Mouse (Mus musculus): ENCODE measurements around the gene Catsperz.
A peak's percentile ranks its signal among the peaks of the same experiment; 100 is the strongest.

The Catsperz gene

GRCm38 (mm10) chr19:6922901-6923735, 2.1 kb downstream of the Catsperz start:
- DNase-seq = no peak

- peak; percentile 100 for DNase-seq
Observed at GRCm38 (mm10) chr19:6921647-6922567, 3.3 kb downstream of the Catsperz start, which contains the start of gene Esrra. TSS of gene Esrra (minus strand) at chr19:6921813.

GRCm38 (mm10) chr19:6920741-6921636, 4.2 kb downstream of the Catsperz start:
- peak; percentile 77 for DNase-seq

- DNase-seq = peak; percentile 30
Observed at GRCm38 (mm10) chr19:6919876-6920740, 5.1 kb downstream of the Catsperz start.

GRCm38 (mm10) chr19:6919431-6919830, 5.7 kb downstream of the Catsperz start:
- DNase-seq = no peak

- DNase-seq = no peak
Observed at GRCm38 (mm10) chr19:6918321-6918720, 6.9 kb downstream of the Catsperz start.

- DNase-seq = no peak
Observed at GRCm38 (mm10) chr19:6916496-6916895, 8.7 kb downstream of the Catsperz start.

GRCm38 (mm10) chr19:6915276-6915675, 9.9 kb downstream of the Catsperz start:
- no peak for DNase-seq

GRCm38 (mm10) chr19:6914540-6914939, 10.6 kb downstream of the Catsperz start:
- no peak for DNase-seq

- DNase-seq = no peak
Observed at GRCm38 (mm10) chr19:6913991-6914390, 11.2 kb downstream of the Catsperz start.

- DNase-seq = no peak
Observed at GRCm38 (mm10) chr19:6913036-6913435, 12.1 kb downstream of the Catsperz start.

GRCm38 (mm10) chr19:6912205-6912970, 12.8 kb downstream of the Catsperz start:
- DNase-seq = no peak

- DNase-seq = no peak
Observed at GRCm38 (mm10) chr19:6911101-6912074, 13.8 kb downstream of the Catsperz start.

GRCm38 (mm10) chr19:6910306-6910705, 14.9 kb downstream of the Catsperz start:
- DNase-seq = peak; percentile 66

- DNase-seq = peak; percentile 93
Observed at GRCm38 (mm10) chr19:6909507-6910289, 15.5 kb downstream of the Catsperz start, which contains the start of the genes Trmt112 and Prdx5. TSS of gene Trmt112 (plus strand) at chr19:6909698. TSS of gene Prdx5 (minus strand) at chr19:6910106.

GRCm38 (mm10) chr19:6909021-6909420, 16.2 kb downstream of the Catsperz start:
- no peak for DNase-seq

- DNase-seq = no peak
Observed at GRCm38 (mm10) chr19:6907811-6908540, 17.2 kb downstream of the Catsperz start.

GRCm38 (mm10) chr19:6907094-6907493, 18.1 kb downstream of the Catsperz start:
- DNase-seq = no peak
